Mouse (Mus musculus) lung, postnatal 4 days (tissue): Measurements from ENCODE around the gene Dnaaf1.

Experiments used
- DNase-seq, 2 experiments: peaks; one replicate each; pipeline ENCODE4 v3.0.0; 2021

Gene Dnaaf1

DNA sequence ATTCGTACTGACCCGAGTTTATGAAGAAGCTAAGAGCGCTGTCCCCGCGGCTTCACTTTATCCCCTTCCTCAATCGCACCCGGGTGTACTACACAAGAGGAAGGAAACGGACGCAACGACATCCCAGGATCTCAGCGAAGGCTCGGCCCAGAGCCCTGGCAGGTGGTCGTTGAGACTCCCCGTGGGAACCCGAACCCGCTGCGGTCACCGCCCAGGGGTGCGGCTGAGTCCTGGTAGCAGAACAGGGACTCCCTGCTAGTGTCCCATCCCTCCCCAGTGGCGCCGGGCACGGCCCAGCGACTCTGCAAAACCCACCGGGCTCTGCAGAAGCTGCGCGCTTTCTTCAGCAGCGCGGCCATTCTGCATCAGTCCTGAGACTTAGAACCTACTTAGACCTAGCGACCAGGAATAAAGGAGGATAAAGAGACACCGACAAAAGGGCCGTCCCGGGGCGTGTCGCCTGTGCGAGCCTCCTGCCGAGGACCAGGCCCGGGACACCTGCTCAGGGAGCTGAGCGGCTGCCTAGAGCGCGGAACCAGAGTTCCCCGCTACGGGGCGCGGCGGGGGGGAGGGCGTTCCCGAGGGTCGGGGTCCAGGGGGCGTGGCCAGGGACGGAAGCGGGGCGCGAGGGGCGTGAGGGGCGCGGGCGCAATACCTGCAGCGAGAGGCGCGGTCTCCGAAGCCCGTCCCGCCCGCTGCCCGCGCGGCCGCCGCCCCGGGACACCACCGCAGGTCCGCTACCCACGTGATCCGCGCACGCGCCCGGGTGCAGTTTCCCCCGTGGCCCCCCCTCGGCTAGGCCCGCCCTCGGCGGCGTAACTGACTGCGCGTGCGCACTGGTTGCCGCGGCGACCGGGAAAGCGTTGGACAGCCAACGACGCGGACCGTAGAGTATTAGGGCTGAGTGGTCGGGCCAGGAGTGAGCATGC, at the start of gene Dnaaf1, which contains the start of gene Hsdl1:
Gene Dnaaf1 (plus strand): TSS at position 799 of the 929 bp plus-strand sequence.
Gene Hsdl1 (minus strand): TSS at position 747 of the 929 bp plus-strand sequence.
- DNase-seq = peak; percentile 96 to 97

- DNase-seq = no peak
These were observed 46.3 kb upstream of the Dnaaf1 start for GRCm38 (mm10) chr8:119528762-119529161.

DNA sequence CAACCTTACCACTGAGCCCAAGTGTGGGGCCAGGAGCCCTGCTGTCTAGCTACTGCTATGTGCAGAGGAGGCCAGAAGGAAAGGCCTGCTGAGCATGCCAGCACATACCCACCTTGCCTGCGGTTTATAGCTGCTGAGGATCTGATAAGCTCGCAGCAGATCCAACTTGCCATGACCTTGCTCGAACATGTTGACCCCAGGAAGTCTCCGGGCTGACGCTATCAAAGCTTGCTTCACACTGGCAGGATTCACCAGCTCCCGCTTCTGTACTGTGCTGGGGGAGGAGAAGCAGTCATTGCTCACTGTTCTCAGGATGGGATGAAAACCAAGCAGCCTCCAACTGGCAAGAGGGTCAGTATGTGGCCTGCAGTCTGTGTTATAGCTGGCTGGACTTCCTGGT, 44.1 kb upstream of the Dnaaf1 start:
- no peak for DNase-seq

GRCm38 (mm10) chr8:119531397-119531796, 43.6 kb upstream of the Dnaaf1 start:
- DNase-seq = no peak

DNA sequence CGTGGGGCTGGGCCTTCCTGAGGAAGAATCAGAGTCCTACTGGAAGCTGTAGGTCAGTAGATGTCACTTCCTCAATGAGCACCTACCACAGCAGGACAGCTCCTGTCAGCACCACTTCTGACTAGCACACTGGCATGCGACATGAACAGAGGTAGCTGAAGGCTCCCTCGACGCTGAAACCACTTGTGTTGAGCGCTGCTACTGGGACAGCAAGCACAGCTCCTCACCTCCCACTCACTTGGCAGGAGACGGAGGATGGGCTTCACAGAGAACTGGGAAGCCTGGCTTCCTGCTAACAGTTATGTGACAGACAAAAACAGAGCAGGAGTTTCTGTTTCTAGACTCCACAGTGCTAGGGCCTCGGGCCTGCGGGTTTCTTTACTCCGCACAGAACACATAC, 43.1 kb upstream of the Dnaaf1 start:
- no peak for DNase-seq

GRCm38 (mm10) chr8:119544606-119545005, 30.4 kb upstream of the Dnaaf1 start:
- DNase-seq = no peak

GRCm38 (mm10) chr8:119545180-119545579, 29.9 kb upstream of the Dnaaf1 start:
- no peak for DNase-seq

DNA sequence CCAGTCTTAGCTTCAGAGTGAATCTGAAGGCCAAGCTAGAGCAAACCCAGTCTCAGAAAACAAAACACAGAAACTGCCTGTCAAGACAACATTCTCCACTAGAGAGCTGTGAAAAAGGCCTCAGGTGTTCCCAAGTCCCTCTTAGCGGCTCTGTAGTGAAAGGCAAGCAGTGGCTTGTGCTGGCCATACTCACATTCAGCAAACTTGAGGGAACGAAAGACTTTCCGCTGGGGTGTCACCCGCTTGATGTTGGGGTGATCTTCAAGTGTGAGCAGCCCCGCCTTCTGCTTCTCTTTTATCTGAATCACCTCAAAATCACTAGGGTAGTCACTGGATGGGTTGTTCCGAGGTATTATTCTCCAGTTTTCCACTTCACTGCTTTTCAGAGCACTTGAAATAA, 29.2 kb upstream of the Dnaaf1 start:
- DNase-seq = no peak

DNA sequence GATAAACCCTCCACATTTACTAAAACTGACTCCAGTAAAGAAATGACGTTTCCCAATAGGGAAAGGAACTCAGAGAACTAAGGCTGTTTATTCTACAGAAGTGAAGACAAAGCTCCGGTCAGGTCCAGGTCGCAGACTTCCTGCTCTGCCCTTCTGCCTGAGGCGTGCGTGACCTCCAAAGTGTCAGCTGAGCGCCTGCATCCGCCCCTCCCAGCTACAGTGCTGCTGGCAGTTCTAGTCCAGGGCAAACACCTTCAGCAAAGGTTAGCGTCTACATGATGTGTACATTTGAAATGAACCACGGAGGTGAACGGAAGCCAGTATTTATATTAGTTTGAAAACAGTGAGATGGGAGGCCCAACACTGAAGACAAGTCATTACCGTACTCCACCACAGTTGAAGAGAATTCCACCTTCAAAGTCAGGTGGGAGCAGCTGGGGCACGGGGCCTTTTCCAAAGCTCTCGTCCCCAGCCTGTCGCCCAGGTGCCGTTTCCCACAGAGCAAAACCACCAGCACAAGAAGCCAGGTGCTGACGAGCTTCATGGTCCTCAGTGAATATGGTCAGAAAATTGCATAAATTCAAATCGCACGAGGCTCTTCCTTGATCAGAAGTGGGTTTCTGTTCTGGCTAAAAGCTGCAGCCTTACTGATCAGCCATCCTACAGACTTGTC, 27.9 kb upstream of the Dnaaf1 start:
- peak; percentile 29 to 54 for DNase-seq

DNA sequence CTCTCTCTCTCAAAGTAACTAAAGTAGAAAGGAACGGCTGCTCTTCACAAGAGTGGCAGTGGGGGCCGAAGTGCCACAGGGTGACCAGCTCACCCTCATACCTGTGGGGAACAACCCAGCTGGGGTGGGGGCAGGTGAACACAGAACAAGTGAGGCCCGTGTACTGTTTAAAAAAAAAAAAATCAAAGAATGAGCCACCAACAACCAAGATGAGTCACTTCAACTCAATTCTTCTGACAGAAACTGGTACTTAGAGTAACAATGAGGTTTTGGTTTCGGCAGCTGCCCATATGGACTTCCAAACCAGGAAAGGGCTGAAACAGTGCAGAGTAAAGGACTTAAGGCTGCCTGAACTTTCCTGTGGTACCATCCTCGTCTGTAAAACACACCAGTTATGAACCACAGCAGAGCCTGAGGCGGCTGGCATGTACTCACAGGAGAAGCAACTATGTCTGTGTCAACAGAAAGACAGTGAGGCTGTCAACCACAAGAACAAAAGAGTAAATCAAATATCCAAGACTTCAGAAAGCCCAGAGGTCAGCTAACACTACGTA, 26.4 kb upstream of the Dnaaf1 start:
- no peak for DNase-seq

- DNase-seq = no peak
These were observed 22.1 kb upstream of the Dnaaf1 start for GRCm38 (mm10) chr8:119552967-119553366.

DNA sequence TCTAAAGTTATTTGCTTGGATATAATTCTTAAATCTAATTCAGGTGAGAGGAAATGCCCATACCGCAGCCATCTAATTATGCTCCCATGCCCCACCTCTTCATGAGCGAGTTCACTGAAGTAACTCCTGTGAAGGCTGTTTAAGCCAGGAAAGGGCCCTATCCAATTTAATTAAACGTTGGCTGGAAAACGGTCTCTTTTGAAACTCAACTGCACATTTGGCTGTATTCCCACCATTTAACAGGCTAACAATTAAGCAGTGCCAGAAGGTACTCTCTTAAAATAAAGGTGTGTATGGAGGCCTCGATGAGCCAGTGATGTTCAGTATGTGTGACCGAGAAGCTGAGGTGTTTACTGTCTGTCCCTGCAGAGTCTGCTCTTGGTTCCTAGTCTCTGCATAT, 19.2 kb upstream of the Dnaaf1 start:
- DNase-seq = no peak

- no peak for DNase-seq
These were observed 17.9 kb upstream of the Dnaaf1 start for GRCm38 (mm10) chr8:119557132-119557531.

GRCm38 (mm10) chr8:119557821-119558602, 17.0 kb upstream of the Dnaaf1 start:
- peak in 1 of 2 experiments; percentile 6 for DNase-seq

DNA sequence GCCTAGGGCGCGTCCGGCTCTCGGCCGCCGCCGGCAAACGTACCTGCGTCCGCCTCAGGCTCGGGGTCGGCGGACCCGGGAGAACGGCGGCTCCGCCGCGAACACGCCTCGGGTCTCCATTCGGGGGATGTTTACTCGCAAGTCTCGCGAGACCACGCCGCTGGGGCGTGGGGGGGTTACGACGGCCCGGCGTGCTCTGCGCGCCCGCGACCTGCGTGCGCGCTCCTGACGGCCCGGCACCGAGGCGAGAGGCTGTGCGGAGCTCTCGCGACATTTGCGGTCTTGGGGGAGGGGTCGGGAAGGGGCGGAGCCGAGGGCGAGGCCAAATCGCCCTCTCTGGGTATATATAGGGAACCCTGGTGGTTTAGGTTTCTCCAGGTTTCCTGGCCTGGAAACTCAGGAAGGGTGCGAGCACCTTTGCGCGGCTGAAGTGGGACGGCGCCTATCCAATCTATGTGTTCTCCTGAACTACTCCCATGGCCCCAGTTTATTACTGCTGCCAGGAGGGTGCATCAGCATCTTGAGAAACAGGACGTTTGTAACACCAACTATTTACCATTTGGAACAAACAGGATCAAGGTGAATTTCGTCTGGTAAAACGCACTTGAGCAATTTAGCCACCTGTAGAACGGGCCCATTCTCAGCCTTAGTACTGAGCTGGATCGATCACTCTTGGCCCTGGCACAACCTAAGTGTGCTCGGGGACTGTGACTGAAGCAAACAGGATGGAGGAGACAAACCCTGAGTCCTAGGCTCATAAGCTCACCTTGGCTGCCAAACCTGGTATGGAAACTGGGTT, 16.2 kb upstream of the Dnaaf1 start, which contains the start of gene Mbtps1:
Gene Mbtps1 (minus strand): TSS at position 133 of the 799 bp plus-strand sequence.
- peak; percentile 99 for DNase-seq

GRCm38 (mm10) chr8:119559402-119559720, 15.7 kb upstream of the Dnaaf1 start:
- no peak for DNase-seq

GRCm38 (mm10) chr8:119563849-119564251, 11.2 kb upstream of the Dnaaf1 start:
- DNase-seq = no peak

DNA sequence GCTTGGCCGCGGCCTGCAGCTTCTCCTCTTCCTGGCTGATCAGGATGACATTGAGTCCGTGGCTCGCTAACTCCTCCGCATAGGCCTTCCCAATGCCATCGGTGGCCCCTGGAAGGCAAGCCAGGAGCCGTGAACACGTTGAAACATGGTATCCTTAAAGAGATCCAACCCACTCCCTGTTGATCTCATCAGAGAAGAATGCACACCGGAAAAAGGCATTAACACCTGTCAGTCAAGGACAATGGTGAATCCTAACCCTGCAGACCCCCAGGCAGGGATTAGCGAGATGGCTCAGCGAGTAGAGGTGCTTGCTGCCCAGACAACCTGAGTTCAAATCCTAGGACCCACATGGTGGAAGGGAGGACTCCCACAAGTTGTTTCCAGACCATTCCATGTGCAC, 8.7 kb upstream of the Dnaaf1 start:
- no peak for DNase-seq

DNA sequence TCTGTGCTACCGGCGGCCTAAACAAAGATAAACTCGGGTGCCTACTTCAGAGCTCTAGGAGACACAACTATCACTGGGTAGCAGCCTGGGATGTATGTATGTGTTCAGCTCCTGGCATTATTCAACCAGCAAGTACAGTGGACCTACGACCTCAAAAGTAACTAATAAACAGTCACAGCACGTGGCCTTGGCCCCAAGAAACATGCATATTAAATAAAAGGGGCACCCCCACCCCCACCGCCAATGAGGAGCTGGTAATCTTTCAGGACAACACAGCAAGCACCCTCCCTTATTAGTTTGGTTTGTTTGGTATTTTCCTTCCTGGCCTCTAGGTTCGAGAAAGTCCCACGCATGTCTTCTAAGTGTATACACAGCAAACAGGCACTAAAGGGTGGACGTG, 6.8 kb upstream of the Dnaaf1 start:
- DNase-seq = no peak

GRCm38 (mm10) chr8:119568951-119569350, 6.1 kb upstream of the Dnaaf1 start:
- DNase-seq = no peak

DNA sequence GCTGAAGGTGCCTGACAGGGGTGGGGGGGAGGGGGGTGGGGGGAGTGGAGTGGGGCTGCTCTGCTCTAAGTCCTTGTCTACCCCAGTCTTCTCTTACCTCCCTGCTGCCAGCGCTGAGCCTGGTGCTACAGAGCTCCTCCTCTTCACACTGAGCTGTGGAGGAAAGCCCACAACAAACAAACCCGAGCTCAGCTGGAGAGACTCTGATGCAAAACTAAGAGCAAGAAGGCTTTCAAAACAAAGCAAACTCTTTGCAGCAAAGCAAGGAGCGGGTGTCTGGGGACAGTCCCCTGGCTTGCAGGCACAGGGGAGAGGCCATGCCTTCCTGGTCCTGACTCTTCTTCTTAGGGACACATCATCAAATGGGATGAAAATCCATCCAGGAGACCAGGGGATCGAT, 5.2 kb upstream of the Dnaaf1 start:
- DNase-seq = peak in 1 of 2 experiments; percentile 26

DNA sequence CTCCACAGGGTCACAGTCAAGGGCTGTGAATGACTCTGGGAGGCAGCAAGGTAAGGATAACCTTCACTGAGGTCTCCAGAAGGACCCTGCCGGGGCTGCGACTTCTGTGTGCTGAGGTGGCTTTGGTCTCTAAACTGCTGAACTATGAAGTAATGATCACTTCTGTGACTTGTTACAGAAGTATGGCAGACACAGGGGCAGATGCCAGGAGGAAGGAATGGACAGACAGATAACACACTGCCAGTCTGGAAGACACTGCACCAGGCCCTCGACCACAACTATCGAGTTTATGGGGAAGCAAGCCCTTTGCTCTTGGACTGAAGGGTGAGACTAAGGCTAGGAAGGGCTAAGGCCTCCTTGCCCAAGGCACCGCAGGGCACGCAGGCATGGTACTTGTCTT, 3.9 kb upstream of the Dnaaf1 start:
- DNase-seq = no peak
